ENCODE assay signal across 16 mouse cellular contexts in genomic region chr17:67566216-67566615, GRCm38 (mm10).
DNase-seq lines count a peak whose midpoint lies in the region; ATAC-seq and TF ChIP-seq lines count a peak whose summit lies in the region.
"Had no signal": no experiment of that assay in that cellular context is flagged by ENCODE, and none has a peak within 500 bp of the region (broad histone marks: within the 10 kb centered on the region; RNA-seq: fewer than 3 reads in every experiment).

No protein-coding gene starts in this region.

- no peak overlapping the region for H3K9ac ChIP-seq in midbrain, embryonic 11.5 days (ENCODE audit: low read length)
- H3K9ac ChIP-seq: forebrain, embryonic 13.5 days; hindbrain, embryonic 12.5 days; liver, embryonic 14.5 days; midbrain, embryonic 15.5 days; neural tube, embryonic 12.5 days had no signal

- no peak for TF ChIP-seq CTCF in gastrocnemius, adult 2 months (IDR thresholded peaks at IDR 0.05)

- intact Hi-C loops in gastrocnemius, adult 2 months (cut with DNase I) = loop anchor here (10.0 kb wide), 1 partner anchor 51 kb away; no protein-coding TSS in a partner anchor

- no peak for DNase-seq in gastrocnemius, adult 2 months
- DNase-seq in gastrocnemius, postnatal 10 days = no peak
- DNase-seq in midbrain, embryonic 11.5 days (ENCODE audit: low spot score, missing footprints) = peak; percentile 77
- DNase-seq in midbrain, embryonic 10.5 days (ENCODE audit: low spot score) = no peak
- peak; percentile 35 to 67 for DNase-seq in kidney, postnatal 25 days
- DNase-seq in right cerebral cortex, adult 2 months (ENCODE audit: low spot score in 2 of 2) = no peak
- no peak for DNase-seq in layer of hippocampus, postnatal 36 days
- no peak for DNase-seq in B cell, adult 2 months
- DNase-seq: cerebellum, adult 18-20 months; thymus, postnatal 36 days had no signal

- 89% methylated on average over 11 of the region's 11 CpGs for WGBS in midbrain, embryonic 11.5 days
- WGBS in midbrain, embryonic 10.5 days = 93% methylated on average over 11 of the region's 11 CpGs

- H3K36me3 ChIP-seq in midbrain, embryonic 11.5 days (ENCODE audit: control insufficient read depth, insufficient read depth, low read length) = no peaks in the 10 kb centered on the region
- no peaks in the 10 kb centered on the region for H3K36me3 ChIP-seq in midbrain, embryonic 10.5 days
- H3K36me3 ChIP-seq: hindbrain, embryonic 12.5 days; midbrain, embryonic 15.5 days; neural tube, embryonic 12.5 days had no signal

- no peak overlapping the region for H3K4me2 ChIP-seq in midbrain, embryonic 11.5 days
- H3K4me2 ChIP-seq: forebrain, embryonic 13.5 days; hindbrain, embryonic 12.5 days; midbrain, embryonic 15.5 days; neural tube, embryonic 12.5 days had no signal

- H3K4me3 ChIP-seq in gastrocnemius, adult 2 months = no peak overlapping the region
- no peak overlapping the region for H3K4me3 ChIP-seq in midbrain, embryonic 11.5 days (ENCODE audit: low read depth, low read length)
- no peak overlapping the region for H3K4me3 ChIP-seq in midbrain, embryonic 10.5 days
- H3K4me3 ChIP-seq: forebrain, embryonic 13.5 days; hindbrain, embryonic 12.5 days; midbrain, embryonic 15.5 days; neural tube, embryonic 12.5 days had no signal

- no peak for ATAC-seq in midbrain, embryonic 11.5 days (ENCODE audit: low FRiP score)
- ATAC-seq: CD4-positive, CD25-positive, alpha-beta regulatory T cell, adult 4 months; forebrain, embryonic 13.5 days; midbrain, embryonic 15.5 days had no signal

- H3K27ac ChIP-seq in gastrocnemius, adult 2 months = peak overlapping the region; percentile 75
- no peak overlapping the region for H3K27ac ChIP-seq in midbrain, embryonic 11.5 days (ENCODE audit: low read depth, low read length)
- H3K27ac ChIP-seq in midbrain, embryonic 10.5 days (replicated peaks) = no peak overlapping the region
- H3K27ac ChIP-seq: forebrain, embryonic 13.5 days; hindbrain, embryonic 12.5 days; liver, embryonic 14.5 days; midbrain, embryonic 15.5 days; neural tube, embryonic 12.5 days had no signal

- H3K9me3 ChIP-seq in midbrain, embryonic 11.5 days (ENCODE audit: control insufficient read depth, low read length) = no peaks in the 10 kb centered on the region
- H3K9me3 ChIP-seq in midbrain, embryonic 10.5 days (replicated peaks) = no peaks in the 10 kb centered on the region
- H3K9me3 ChIP-seq: forebrain, embryonic 13.5 days; hindbrain, embryonic 12.5 days; midbrain, embryonic 15.5 days; neural tube, embryonic 12.5 days had no signal

- H3K4me1 ChIP-seq in midbrain, embryonic 11.5 days (ENCODE audit: control insufficient read depth, insufficient read depth, low read length) = peaks cover 3% of the 10 kb centered on the region; the same call in 1 of the 2 replicates
- peaks cover 32% of the 10 kb centered on the region for H3K4me1 ChIP-seq in midbrain, embryonic 10.5 days
- H3K4me1 ChIP-seq: forebrain, embryonic 13.5 days; midbrain, embryonic 15.5 days; neural tube, embryonic 12.5 days had no signal

- H3K27me3 ChIP-seq in midbrain, embryonic 11.5 days (ENCODE audit: control insufficient read depth, insufficient read depth, low read length) = no peaks in the 10 kb centered on the region
- H3K27me3 ChIP-seq in midbrain, embryonic 10.5 days (ENCODE audit: low read depth, poor library complexity, severe bottlenecking) = no peaks in the 10 kb centered on the region
- H3K27me3 ChIP-seq: forebrain, embryonic 13.5 days; hindbrain, embryonic 12.5 days; midbrain, embryonic 15.5 days; neural tube, embryonic 12.5 days had no signal

Comparison
In these comparisons a context has a peak if more than half of its experiments do, and no peak if none do; other contexts are left out.
1. DNase-seq: peak in midbrain, embryonic 11.5 days (single experiment) and kidney, postnatal 25 days (2 of 2); none in gastrocnemius, adult 2 months (single experiment), gastrocnemius, postnatal 10 days (single experiment), midbrain, embryonic 10.5 days (single experiment), right cerebral cortex, adult 2 months (0 of 2), layer of hippocampus, postnatal 36 days (0 of 2) and B cell, adult 2 months (0 of 2).